Mouse (Mus musculus): ENCODE measurements around the gene Steap4.
"Not testable (repeated sequence)": the region's sequence is repeated elsewhere in the genome, so short reads cannot be mapped to it uniquely, and the experiment has no call there.

Steap4 gene

GRCm38 (mm10) chr5:7991631-7992030 is 31.4 kb downstream of the Steap4 start:
- DNase-seq = not testable (repeated sequence)

GRCm38 (mm10) chr5:7993766-7994165 is 33.5 kb downstream of the Steap4 start:
- no peak for DNase-seq

- no peak for DNase-seq
Observed at GRCm38 (mm10) chr5:7995288-7995897, 35.1 kb downstream of the Steap4 start.

GRCm38 (mm10) chr5:7996401-7997044 is 36.3 kb downstream of the Steap4 start:
- no peak for DNase-seq

GRCm38 (mm10) chr5:7997086-7997485 is 36.8 kb downstream of the Steap4 start:
- DNase-seq = no peak

GRCm38 (mm10) chr5:8000466-8000865 is 40.2 kb downstream of the Steap4 start:
- no peak for DNase-seq

- DNase-seq = no peak
Observed at GRCm38 (mm10) chr5:8002827-8003226, 42.6 kb downstream of the Steap4 start.

GRCm38 (mm10) chr5:8013276-8013675 is 53.0 kb downstream of the Steap4 start:
- no peak for DNase-seq
